Mouse (Mus musculus) ovary, postnatal 36 days (tissue): ENCODE data around the gene Ift43.
A peak's percentile ranks its signal among the peaks of the same experiment; 100 is the strongest.

Experiments used
- DNase-seq: peaks from one replicate; pipeline ENCODE4 v3.0.0; 2022; ENCODE audit warnings: low spot score, mixed read lengths

Gene Ift43

GRCm38 (mm10) chr12:86082481-86083012 lies at the start of gene Ift43:
Gene Ift43 (plus strand): TSS chr12:86082541.
- DNase-seq, result peak; percentile 85

- no peak for DNase-seq
These were observed 46.8 kb upstream of the Ift43 start for GRCm38 (mm10) chr12:86035586-86035985.

- DNase-seq, result no peak
These were observed 45.8 kb upstream of the Ift43 start for GRCm38 (mm10) chr12:86036368-86037166.

- no peak for DNase-seq
These were observed 45.0 kb upstream of the Ift43 start for GRCm38 (mm10) chr12:86037235-86037921.

- DNase-seq, result no peak
These were observed 43.3 kb upstream of the Ift43 start for GRCm38 (mm10) chr12:86039078-86039477.

- no peak for DNase-seq
These were observed 42.6 kb upstream of the Ift43 start for GRCm38 (mm10) chr12:86039751-86040150.

- no peak for DNase-seq
These were observed 36.2 kb upstream of the Ift43 start for GRCm38 (mm10) chr12:86046141-86046540.

- no peak for DNase-seq
These were observed 35.6 kb upstream of the Ift43 start for GRCm38 (mm10) chr12:86046776-86047175.

- no peak for DNase-seq
These were observed 35.0 kb upstream of the Ift43 start for GRCm38 (mm10) chr12:86047376-86047775.

- DNase-seq, result no peak
These were observed 32.5 kb upstream of the Ift43 start for GRCm38 (mm10) chr12:86049813-86050212.

- DNase-seq, result no peak
These were observed 30.9 kb upstream of the Ift43 start for GRCm38 (mm10) chr12:86051477-86051876.

- no peak for DNase-seq
These were observed 27.0 kb upstream of the Ift43 start for GRCm38 (mm10) chr12:86055306-86055705.

- DNase-seq, result no peak
These were observed 25.4 kb upstream of the Ift43 start for GRCm38 (mm10) chr12:86056976-86057375.

GRCm38 (mm10) chr12:86057516-86057915 lies 24.8 kb upstream of the Ift43 start:
- no peak for DNase-seq

- no peak for DNase-seq
These were observed 23.0 kb upstream of the Ift43 start for GRCm38 (mm10) chr12:86059341-86059740.

- no peak for DNase-seq
These were observed 17.5 kb upstream of the Ift43 start for GRCm38 (mm10) chr12:86064796-86065195.

GRCm38 (mm10) chr12:86071432-86071831 lies 10.9 kb upstream of the Ift43 start:
- no peak for DNase-seq

GRCm38 (mm10) chr12:86074681-86075080 lies 7.7 kb upstream of the Ift43 start:
- DNase-seq, result no peak

- DNase-seq, result no peak
These were observed 7.0 kb upstream of the Ift43 start for GRCm38 (mm10) chr12:86075358-86075757.

- DNase-seq, result peak; percentile 62
These were observed 5.9 kb upstream of the Ift43 start for GRCm38 (mm10) chr12:86076321-86076901.

- no peak for DNase-seq
These were observed 5.0 kb upstream of the Ift43 start for GRCm38 (mm10) chr12:86077322-86077721.

- no peak for DNase-seq
These were observed 4.6 kb upstream of the Ift43 start for GRCm38 (mm10) chr12:86077736-86078135.

- no peak for DNase-seq
These were observed 4.2 kb upstream of the Ift43 start for GRCm38 (mm10) chr12:86078176-86078552.
